Mouse (Mus musculus) forebrain, embryonic 16.5 days (tissue): Measurements from ENCODE around the gene Ank2. TPM values are rescaled to one million over a fixed set of nuclear protein-coding genes. Genes with fewer than 3 reads are reported as not detected.

Source experiments
- ATAC-seq: fragments of 200-750 bp; cut with Nextera tagmentation; 2 replicates; pipeline ENCODE4 v1.8.0; 2017; ENCODE audit warnings: mild to moderate bottlenecking, moderate library complexity
- H3K27ac ChIP-seq: fragments of 300-500 bp; sonication (generic); 2 replicates; pipeline ENCODE4 v1.5.1; 2014; ENCODE audit warnings: low read length, control low read depth
- H3K27me3 ChIP-seq: fragments of 300-500 bp; sonication (generic); replicated peaks from 2 replicates; pipeline ENCODE4 v1.6.1; 2014; ENCODE audit warnings: low read length; ENCODE audit not compliant: control insufficient read depth, insufficient read depth
- H3K36me3 ChIP-seq: fragments of 300-500 bp; sonication (generic); 2 replicates; pipeline ENCODE4 v1.6.1; 2014; ENCODE audit not compliant: control insufficient read depth, insufficient read depth
- H3K4me1 ChIP-seq: fragments of 300-500 bp; sonication (generic); replicated peaks from 2 replicates; pipeline ENCODE4 v1.6.1; 2014; ENCODE audit warnings: low read length; ENCODE audit not compliant: control insufficient read depth, insufficient read depth
- H3K4me2 ChIP-seq: fragments of 300-500 bp; sonication (generic); 2 replicates; pipeline ENCODE4 v1.6.1; 2014; ENCODE audit warnings: mild to moderate bottlenecking, low read length, control low read depth
- H3K4me3 ChIP-seq: fragments of 300-500 bp; sonication (generic); replicated peaks from 2 replicates; pipeline ENCODE4 v1.5.1; 2014; ENCODE audit warnings: mild to moderate bottlenecking, low read length, control low read depth
- H3K9ac ChIP-seq: fragments of 300-500 bp; sonication (generic); replicated peaks from 2 replicates; pipeline ENCODE4 v1.6.1; 2014; ENCODE audit warnings: low read depth, low read length, control low read depth
- H3K9me3 ChIP-seq: fragments of 300-500 bp; sonication (generic); 2 replicates; pipeline ENCODE4 v1.6.1; 2016; ENCODE audit warnings: low read length; ENCODE audit not compliant: control insufficient read depth
- WGBS: fragments of 180-500 bp; shearing (Covaris S2); extraction: QIAGEN DNeasy Blood & Tissue Kit; methylation state at CpG from one replicate; pipeline ENCODE4 v1.1.7; 2014; 5-methylcytosine and 5-hydroxymethylcytosine counted together
- polyA plus RNA-seq: library from polyadenylated mRNA; unstranded; fragments of >200 nt; fragmentation: Nextera tagmentation; extraction: Ambion mirVana; gene quantifications from 2 replicates; pipeline ENCODE4 v1.2.1, GENCODE M21; 2015

Ank2 gene
- polyA plus RNA-seq, 1 experiment from 2014 or later: 201 TPM

DNA sequence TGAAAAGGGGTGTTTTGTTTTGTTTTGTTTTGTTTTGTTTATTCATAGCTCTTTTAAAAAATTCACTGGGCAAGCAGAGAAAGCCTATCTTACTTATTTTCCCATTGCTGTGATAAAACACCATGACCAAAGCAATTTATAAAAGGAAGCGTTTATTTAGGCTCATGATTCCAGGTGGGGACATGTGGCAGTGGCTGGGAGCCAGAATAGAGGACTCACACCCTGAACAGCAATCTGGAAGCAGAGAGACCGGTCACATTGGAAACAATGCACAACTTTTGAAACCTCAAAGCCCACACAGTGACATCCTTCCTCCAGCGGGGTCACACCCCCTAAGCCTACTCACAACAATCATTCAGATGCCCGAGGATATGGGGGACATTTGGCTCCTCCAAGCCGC lies 285.6 kb downstream of the Ank2 start:
- whole genome bisulfite sequencing: 48% methylated on average over 5 of the region's 5 CpGs
- ATAC-seq: no peak

DNA sequence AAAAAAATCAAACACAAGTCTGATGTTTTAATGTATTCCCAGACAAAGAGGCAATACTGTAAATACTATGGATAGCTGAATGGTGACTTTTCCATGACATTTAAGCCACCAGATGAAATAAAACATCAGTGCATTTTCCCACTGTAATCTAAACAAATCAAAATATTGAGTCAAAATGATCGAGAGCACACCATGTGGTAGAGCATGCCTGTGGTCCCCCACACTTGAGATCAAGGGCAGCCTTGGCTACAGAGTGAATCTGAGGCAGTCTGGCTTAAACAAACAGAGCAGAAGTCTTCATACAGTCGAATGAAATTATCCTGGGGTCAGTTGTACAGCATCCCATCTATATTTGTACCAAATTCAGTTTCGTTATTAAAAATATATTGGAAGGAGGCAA lies 288.0 kb downstream of the Ank2 start:
- no peaks in the 10 kb centered on the region for H3K27me3 ChIP-seq
- H3K4me2 ChIP-seq: no peak overlapping the region
- H3K27ac ChIP-seq: no peak overlapping the region
- H3K9me3 ChIP-seq: no peaks in the 10 kb centered on the region
- no peak overlapping the region for H3K9ac ChIP-seq
- H3K36me3 ChIP-seq: no peaks in the 10 kb centered on the region
- H3K4me1 ChIP-seq: peaks cover 10% of the 10 kb centered on the region
- H3K4me3 ChIP-seq: no peak overlapping the region
- ATAC-seq: no peak
- WGBS: 71% methylated on average over 3 of the region's 3 CpGs

More for the DNA sequence above, 285.6 kb downstream of the Ank2 start:
- Histone ChIP-seq H3K27me3 (no peaks in the 10 kb centered on the region), H3K9me3 (no peaks in the 10 kb centered on the region), H3K27ac (no peak overlapping the region), H3K4me3 (no peak overlapping the region), H3K36me3 (0 out of 2 replicates have a peak, but pooled peaks cover 3% of the 10 kb centered on the region), H3K4me1 (peaks cover 7% of the 10 kb centered on the region; the same call in 1 of the 2 replicates), H3K9ac (no peak overlapping the region), H3K4me2 (no peak overlapping the region)

DNA sequence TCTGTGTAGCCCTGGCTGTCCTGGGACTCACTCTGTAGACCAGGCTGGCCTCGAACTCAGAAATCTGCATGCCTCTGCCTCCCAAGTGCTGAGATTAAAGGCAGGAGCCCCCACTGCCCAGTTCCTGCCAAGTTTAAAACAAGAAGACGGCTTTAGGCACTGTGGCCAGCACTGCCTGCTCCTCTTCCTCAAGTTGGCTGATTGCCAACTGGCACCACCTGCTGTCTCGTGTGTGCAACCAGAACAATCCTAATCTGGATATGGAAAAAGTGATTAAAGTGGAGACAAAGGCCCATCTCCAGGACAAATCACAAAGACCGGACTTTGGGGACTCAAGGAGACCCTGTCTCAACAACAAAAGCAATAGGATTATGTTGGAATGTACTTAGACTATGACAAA lies 288.6 kb downstream of the Ank2 start:
- 25% methylated on average over 4 of the region's 4 CpGs for WGBS

DNA sequence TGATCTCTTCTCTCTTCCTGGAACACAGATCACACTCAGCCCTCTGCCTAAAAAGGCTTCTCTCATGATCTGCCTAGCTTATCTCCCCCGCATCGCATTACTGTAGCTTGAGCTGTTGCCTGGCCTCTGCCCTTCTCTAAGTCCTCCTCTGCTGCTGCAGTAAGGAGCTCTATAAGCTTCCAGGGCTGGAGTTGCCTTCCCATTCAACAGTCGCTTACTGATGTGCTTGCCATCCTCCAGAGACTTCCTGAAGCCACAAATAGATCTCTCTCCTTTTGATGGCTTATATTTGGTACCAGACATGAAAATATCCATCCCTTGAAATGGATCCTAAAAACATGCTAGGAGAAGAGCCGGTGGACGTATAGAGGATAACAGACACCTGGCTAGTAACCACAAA lies 290.3 kb downstream of the Ank2 start:
- ATAC-seq: no peak
- no peak overlapping the region for H3K27ac ChIP-seq
- H3K27me3 ChIP-seq: no peaks in the 10 kb centered on the region
- peaks cover 12% of the 10 kb centered on the region for H3K4me1 ChIP-seq
- no peak overlapping the region for H3K9ac ChIP-seq
- 91% methylated on average over 5 of the region's 5 CpGs for WGBS
- no peaks in the 10 kb centered on the region for H3K9me3 ChIP-seq
- no peaks in the 10 kb centered on the region for H3K36me3 ChIP-seq
- H3K4me2 ChIP-seq: no peak overlapping the region
- no peak overlapping the region for H3K4me3 ChIP-seq

More for the DNA sequence above, 288.6 kb downstream of the Ank2 start:
- no peaks in the 10 kb centered on the region for H3K36me3 ChIP-seq
- no peak overlapping the region for H3K4me3 ChIP-seq
- no peaks in the 10 kb centered on the region for H3K27me3 ChIP-seq
- ATAC-seq: no peak
- H3K4me1 ChIP-seq: peaks cover 13% of the 10 kb centered on the region
- H3K27ac ChIP-seq: no peak overlapping the region
- H3K9me3 ChIP-seq: no peaks in the 10 kb centered on the region
- no peak overlapping the region for H3K4me2 ChIP-seq
- no peak overlapping the region for H3K9ac ChIP-seq

DNA sequence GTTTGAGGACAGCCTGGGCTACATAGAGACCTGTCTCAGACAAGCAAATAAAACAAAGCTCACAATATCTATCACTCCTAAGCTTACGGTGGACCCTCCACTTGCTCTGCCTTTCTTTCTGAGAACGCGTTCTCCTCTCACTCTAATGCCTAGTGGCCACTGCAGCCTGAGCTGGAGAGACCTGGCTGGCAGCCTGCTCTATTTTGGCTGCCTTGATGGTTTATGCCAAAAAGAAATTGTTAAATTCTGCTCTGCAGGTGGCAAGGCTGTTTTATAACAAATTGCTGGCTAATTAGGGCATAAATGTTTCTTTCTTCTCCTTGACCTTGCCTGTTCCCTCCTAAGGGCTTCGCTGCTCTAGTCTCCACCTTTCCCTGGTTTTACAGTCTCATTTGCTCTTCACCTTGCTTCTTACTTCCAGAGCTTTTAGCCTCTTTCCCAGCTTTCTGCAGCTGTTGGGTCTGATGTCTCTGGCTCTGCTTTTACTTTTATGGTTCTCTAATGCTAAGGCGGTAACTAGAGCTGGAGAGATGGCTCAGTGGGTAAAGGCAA lies 293.2 kb downstream of the Ank2 start:
- Histone ChIP-seq H3K27ac (no peak overlapping the region), H3K4me1 (peaks cover 6% of the 10 kb centered on the region), H3K36me3 (no peaks in the 10 kb centered on the region), H3K27me3 (no peaks in the 10 kb centered on the region), H3K4me2 (no peak overlapping the region), H3K4me3 (no peak overlapping the region), H3K9me3 (no peaks in the 10 kb centered on the region), H3K9ac (no peak overlapping the region)
- ATAC-seq: no peak
- 64% methylated on average over 5 of the region's 5 CpGs for WGBS

DNA sequence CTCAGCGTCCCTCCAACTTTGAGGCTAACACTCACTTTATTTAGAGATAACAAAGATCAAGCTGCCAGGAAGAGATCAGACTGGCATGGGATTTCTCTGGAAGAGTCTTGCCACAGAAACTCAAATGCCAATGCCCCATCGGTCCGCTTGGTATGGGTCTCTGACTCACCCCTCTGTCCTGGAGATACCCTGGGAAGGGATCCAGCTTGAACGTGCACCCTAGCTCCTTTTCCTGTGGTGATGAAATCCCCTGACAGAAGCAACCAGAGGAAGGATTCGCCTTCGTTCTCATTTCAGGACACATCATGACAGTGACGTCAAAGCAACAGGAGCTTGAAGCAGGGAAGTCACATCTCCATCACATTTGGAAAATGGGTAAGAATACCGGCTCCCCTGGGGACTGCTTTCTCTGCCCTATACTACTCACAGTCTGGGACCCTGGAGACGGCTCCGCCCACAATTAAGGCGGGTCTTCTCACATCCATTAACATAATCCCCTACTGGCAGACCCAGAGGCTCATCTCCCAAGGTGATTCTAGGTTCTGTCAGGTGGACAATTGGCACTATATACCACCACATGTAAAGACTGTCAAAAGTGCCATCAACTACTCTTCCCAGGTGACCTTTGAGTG lies 296.6 kb downstream of the Ank2 start:
- ATAC-seq: no peak
- no peak overlapping the region for H3K27ac ChIP-seq
- H3K36me3 ChIP-seq: no peaks in the 10 kb centered on the region
- WGBS: 48% methylated on average over 11 of the region's 11 CpGs
- no peaks in the 10 kb centered on the region for H3K27me3 ChIP-seq
- peaks cover 6% of the 10 kb centered on the region for H3K4me1 ChIP-seq
- H3K9me3 ChIP-seq: no peaks in the 10 kb centered on the region
- H3K4me3 ChIP-seq: no peak overlapping the region
- no peak overlapping the region for H3K4me2 ChIP-seq
- H3K9ac ChIP-seq: no peak overlapping the region

DNA sequence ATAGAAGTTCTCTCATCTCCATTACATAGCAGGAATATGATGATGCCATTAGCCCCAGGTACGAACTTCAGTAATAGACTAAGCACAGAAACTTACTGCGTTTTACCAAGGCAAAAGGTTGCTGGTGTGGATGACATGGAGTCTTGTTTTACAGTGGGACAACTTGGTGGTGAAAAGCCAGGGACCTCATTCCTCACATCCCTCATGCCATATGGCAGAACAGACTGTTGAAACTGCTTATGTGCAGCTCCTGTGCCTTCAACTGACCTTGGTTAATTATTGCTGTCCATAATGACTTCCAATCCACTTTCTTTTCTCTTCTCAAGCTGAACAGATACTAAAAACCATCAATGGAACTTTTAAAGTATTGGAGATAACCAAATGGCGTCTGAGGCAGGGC lies 298.4 kb downstream of the Ank2 start:
- 85% methylated on average over 3 of the region's 3 CpGs for WGBS
- Histone ChIP-seq H3K9ac (no peak overlapping the region), H3K4me1 (peaks cover 2% of the 10 kb centered on the region), H3K27me3 (no peaks in the 10 kb centered on the region), H3K4me3 (no peak overlapping the region), H3K4me2 (no peak overlapping the region), H3K9me3 (no peaks in the 10 kb centered on the region), H3K36me3 (no peaks in the 10 kb centered on the region), H3K27ac (no peak overlapping the region)
- ATAC-seq: no peak

DNA sequence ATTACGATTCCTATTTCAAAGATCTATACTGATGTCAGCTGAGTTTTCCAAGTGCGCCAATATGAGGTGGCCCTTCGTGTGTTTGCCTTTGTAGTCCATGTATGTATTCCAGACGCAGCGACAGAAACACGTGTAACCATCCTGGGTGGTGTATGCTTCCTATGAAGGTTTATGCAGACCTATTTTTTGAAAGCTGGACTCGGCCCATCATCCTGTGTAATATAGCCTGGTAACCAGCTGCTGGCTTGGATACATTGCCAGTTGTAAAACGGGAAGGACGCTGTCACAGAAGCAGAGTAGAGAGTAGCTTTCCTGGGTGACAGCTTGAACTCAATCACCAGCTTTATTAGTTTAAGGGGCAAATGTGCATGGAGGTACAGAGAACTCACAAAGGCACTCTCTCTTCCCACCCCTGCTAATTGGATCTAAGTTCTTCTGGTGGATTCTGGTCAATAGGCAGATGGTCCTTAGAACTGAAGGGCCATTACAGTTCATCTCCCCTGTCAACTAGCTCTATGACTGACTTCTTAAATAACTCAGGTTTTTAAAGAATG lies 300.0 kb downstream of the Ank2 start:
- H3K9ac ChIP-seq: no peak overlapping the region
- no peaks in the 10 kb centered on the region for H3K36me3 ChIP-seq
- no peaks in the 10 kb centered on the region for H3K9me3 ChIP-seq
- peaks cover 5% of the 10 kb centered on the region for H3K4me1 ChIP-seq
- no peaks in the 10 kb centered on the region for H3K27me3 ChIP-seq
- no peak overlapping the region for H3K4me3 ChIP-seq
- H3K27ac ChIP-seq: no peak overlapping the region
- ATAC-seq: no peak
- WGBS: 81% methylated on average over 9 of the region's 9 CpGs
- H3K4me2 ChIP-seq: no peak overlapping the region

DNA sequence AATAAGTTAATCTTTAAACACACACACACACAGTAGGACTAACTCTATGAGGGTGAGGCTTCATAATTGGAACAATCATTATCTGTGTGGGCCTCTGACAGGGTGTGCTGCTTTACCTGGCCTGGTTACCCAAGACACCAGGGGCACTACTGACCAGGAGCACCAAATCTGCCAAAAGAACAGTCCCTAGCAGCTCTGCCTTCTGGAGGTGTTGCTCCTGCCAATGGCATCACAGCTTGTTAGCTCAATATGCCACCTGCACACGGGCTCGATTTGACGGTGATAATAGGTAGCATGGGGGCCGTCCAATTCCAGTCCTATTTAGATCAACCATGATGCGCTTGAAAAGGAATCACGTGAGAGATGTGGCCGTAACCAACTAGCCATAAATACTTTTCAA lies 300.5 kb downstream of the Ank2 start:
- H3K9ac ChIP-seq: no peak overlapping the region
- no peak overlapping the region for H3K4me2 ChIP-seq
- H3K36me3 ChIP-seq: no peaks in the 10 kb centered on the region
- 81% methylated on average over 7 of the region's 7 CpGs for WGBS
- no peak overlapping the region for H3K4me3 ChIP-seq
- no peak overlapping the region for H3K27ac ChIP-seq
- peaks cover 5% of the 10 kb centered on the region for H3K4me1 ChIP-seq
- no peaks in the 10 kb centered on the region for H3K9me3 ChIP-seq
- H3K27me3 ChIP-seq: no peaks in the 10 kb centered on the region
- no peak for ATAC-seq
